Mouse (Mus musculus) CH12.LX (cell line): ENCODE results near the gene Tcf25. TPM values are rescaled to one million over a fixed set of nuclear protein-coding genes. Genes with fewer than 3 reads are reported as not detected.

ENCODE experiments used
- DNase-seq: peaks from one replicate; pipeline ENCODE4 v3.0.0-alpha.2; 2013; ENCODE audit errors: extremely low read depth
- H3K27ac ChIP-seq: 2 replicates; pipeline ENCODE4 v1.5.1; 2012; ENCODE audit warnings: low read depth, mild to moderate bottlenecking, control low read depth, moderate library complexity; ENCODE audit not compliant: insufficient read depth
- H3K27me3 ChIP-seq: replicated peaks from 2 replicates; pipeline ENCODE3; 2012; ENCODE audit warnings: inconsistent platforms
- H3K36me3 ChIP-seq, 2 experiments: replicated peaks in 1 of 2; 2 replicates each; pipeline versions ENCODE3 to v1.6.1; 2012; ENCODE audit warnings: inconsistent platforms in 1 of 2, low read length in 1 of 2, mild to moderate bottlenecking in 1 of 2, mixed read lengths in 1 of 2, moderate library complexity in 1 of 2; ENCODE audit not compliant: control insufficient read depth in 1 of 2, insufficient read depth in 1 of 2
- H3K4me1 ChIP-seq, 2 experiments: 2 replicates each; pipeline ENCODE4 v1.6.1; 2012; ENCODE audit warnings: inconsistent platforms in 1 of 2, moderate library complexity in 1 of 2; ENCODE audit not compliant: insufficient read depth in 2 of 2, control insufficient read depth in 1 of 2
- H3K4me2 ChIP-seq: 2 replicates; pipeline ENCODE4 v1.6.1; 2012; ENCODE audit warnings: low read depth, mild to moderate bottlenecking, control low read depth; ENCODE audit not compliant: poor library complexity, insufficient read depth, severe bottlenecking
- H3K4me3 ChIP-seq, 3 experiments: fragments of 150-350 bp in 1 of 3; sonication (generic) in 1 of 3; replicated peaks in 1 of 3; 2 replicates each; pipeline versions ENCODE3 to v1.5.1; 2011 to 2012; ENCODE audit warnings: low read depth in 2 of 3, low read length in 2 of 3, mild to moderate bottlenecking in 2 of 3, moderate library complexity in 2 of 3, control low read depth in 1 of 3, improper control_type of control experiment in 1 of 3, inconsistent platforms in 1 of 3, mixed read lengths in 1 of 3; ENCODE audit not compliant: poor library complexity in 1 of 3
- H3K79me2 ChIP-seq: replicated peaks from 2 replicates; pipeline ENCODE4 v1.6.1; 2012; ENCODE audit warnings: mild to moderate bottlenecking, moderate library complexity; ENCODE audit not compliant: control insufficient read depth, poor library complexity, insufficient read depth, severe bottlenecking; ENCODE audit errors: extremely low read depth
- H3K9ac ChIP-seq: 2 replicates; pipeline ENCODE4 v1.6.1; 2012; ENCODE audit warnings: low read depth, mild to moderate bottlenecking, control low read depth, moderate library complexity; ENCODE audit not compliant: insufficient read depth
- H3K9me3 ChIP-seq: replicated peaks from 2 replicates; pipeline ENCODE3; 2012; ENCODE audit warnings: low read length, inconsistent platforms, mixed read lengths
- CHD1 ChIP-seq: IDR thresholded peaks from 2 replicates; pipeline ENCODE4 v1.6.1; 2012; ENCODE audit warnings: low read depth, low read length, improper control_type of control experiment, inconsistent platforms
- CHD2 ChIP-seq: IDR thresholded peaks from 2 replicates; pipeline ENCODE4 v1.6.1; 2011; ENCODE audit warnings: low read length, improper control_type of control experiment
- CTCF ChIP-seq, 2 experiments: IDR thresholded peaks in 1 of 2; conservative IDR thresholded peaks in 1 of 2; 2 replicates each; pipeline ENCODE4 v1.5.1; 2011 to 2012; ENCODE audit warnings: low read depth in 2 of 2, low read length in 2 of 2, improper control_type of control experiment in 1 of 2, inconsistent platforms in 1 of 2, mild to moderate bottlenecking in 1 of 2, moderate library complexity in 1 of 2
- GABPA ChIP-seq: IDR thresholded peaks from 2 replicates; pipeline ENCODE4 v1.6.1; 2012; ENCODE audit warnings: low read depth, low read length, improper control_type of control experiment, inconsistent platforms; ENCODE audit not compliant: insufficient replicate concordance
- IRF4 ChIP-seq: IDR thresholded peaks from 2 replicates; pipeline ENCODE4 v1.6.1; 2014; ENCODE audit warnings: low read depth, mild to moderate bottlenecking, inconsistent platforms, low read length, improper control_type of control experiment
- JUN ChIP-seq: IDR thresholded peaks from 2 replicates; pipeline ENCODE4 v1.6.1; 2011; ENCODE audit warnings: low read depth, mild to moderate bottlenecking, low read length, improper control_type of control experiment, moderate library complexity; ENCODE audit not compliant: insufficient read depth
- JUND ChIP-seq: conservative IDR thresholded peaks from 2 replicates; pipeline ENCODE4 v1.6.1; 2011; ENCODE audit warnings: low read depth, low read length, improper control_type of control experiment
- MXI1 ChIP-seq: IDR thresholded peaks from 2 replicates; pipeline ENCODE4 v1.6.1; 2011; ENCODE audit warnings: mild to moderate bottlenecking, low read depth, low read length, improper control_type of control experiment
- PAX5 ChIP-seq: IDR thresholded peaks from 2 replicates; pipeline ENCODE4 v1.6.1; 2012; ENCODE audit warnings: low read length, inconsistent platforms, mixed read lengths
- POLR2A ChIP-seq: IDR thresholded peaks from 2 replicates; pipeline ENCODE4 v1.6.1; 2011; ENCODE audit warnings: low read depth, mild to moderate bottlenecking, improper control_type of control experiment, low read length
- POLR2AphosphoS2 ChIP-seq: IDR thresholded peaks from 2 replicates; pipeline ENCODE4 v1.6.1; 2011; ENCODE audit warnings: low read depth, low read length, improper control_type of control experiment
- RAD21 ChIP-seq: IDR thresholded peaks from 2 replicates; pipeline ENCODE4 v1.6.1; 2011; ENCODE audit warnings: low read depth, mild to moderate bottlenecking, low read length, improper control_type of control experiment, moderate library complexity
- RCOR1 ChIP-seq: conservative IDR thresholded peaks from 2 replicates; pipeline ENCODE4 v1.6.1; 2012; ENCODE audit warnings: low read depth, mild to moderate bottlenecking, inconsistent platforms, low read length, improper control_type of control experiment
- SIN3A ChIP-seq: IDR thresholded peaks from 2 replicates; pipeline ENCODE4 v1.6.1; 2012; ENCODE audit warnings: low read length, improper control_type of control experiment, inconsistent platforms
- SMC3 ChIP-seq: IDR thresholded peaks from 2 replicates; pipeline ENCODE4 v1.6.1; 2011; ENCODE audit warnings: low read depth, low read length, improper control_type of control experiment
- TBP ChIP-seq: conservative IDR thresholded peaks from 2 replicates; pipeline ENCODE4 v1.6.1; 2011; ENCODE audit warnings: low read depth, low read length, improper control_type of control experiment
- TCF12 ChIP-seq: IDR thresholded peaks from 2 replicates; pipeline ENCODE4 v1.6.1; 2014; ENCODE audit warnings: low read depth, mild to moderate bottlenecking, inconsistent platforms, low read length, improper control_type of control experiment
- UBTF ChIP-seq: IDR thresholded peaks from 2 replicates; pipeline ENCODE4 v1.6.1; 2012; ENCODE audit warnings: low read depth, mild to moderate bottlenecking, inconsistent platforms, low read length, improper control_type of control experiment, moderate library complexity
- USF1 ChIP-seq: IDR thresholded peaks from 2 replicates; pipeline ENCODE4 v1.6.1; 2014; ENCODE audit warnings: low read depth, mild to moderate bottlenecking, inconsistent platforms, low read length, improper control_type of control experiment
- ZNF384 ChIP-seq: IDR thresholded peaks from 2 replicates; pipeline ENCODE4 v1.6.1; 2012; ENCODE audit warnings: low read depth, low read length, improper control_type of control experiment, inconsistent platforms
- dilution Hi-C: fragments of 300-500 bp; cut with MboI; formaldehyde crosslinking; loops from 2 replicates; pipeline ENCODE4 v1.14.3; 2020; ENCODE audit warnings: low sequenced_read_pairs; ENCODE audit not compliant: extremely low pct_unique_long_range_greater_than_20kb, extremely low pct_ligation_motif_present
- in situ Hi-C: fragments of 300-500 bp; cut with MboI; formaldehyde crosslinking; loops from 3 replicates; pipeline ENCODE4 v1.14.3; 2019; ENCODE audit warnings: low sequenced_read_pairs, low pct_ligation_motif_present, low pct_unique_long_range_greater_than_20kb, mixed read lengths
- polyA plus RNA-seq: library from polyadenylated mRNA; unstranded; fragments of >175 nt; gene quantifications from 2 replicates; pipeline ENCODE4 v1.2.1, GENCODE M21; 2012; ENCODE audit warnings: low read depth; ENCODE audit not compliant: insufficient read length
- total RNA-seq, 2 experiments: library from RNA; depleted of rRNA; stranded (reverse); fragments of 300-350 nt in 1 of 2; fragments of >200 nt in 1 of 2; gene quantifications; 2 replicates each; pipeline ENCODE4 v1.2.3; 2012 to 2014

Tcf25 gene
- total and polyA plus RNA-seq, 3 experiments: 168 to 393 (median 207) TPM

DNA sequence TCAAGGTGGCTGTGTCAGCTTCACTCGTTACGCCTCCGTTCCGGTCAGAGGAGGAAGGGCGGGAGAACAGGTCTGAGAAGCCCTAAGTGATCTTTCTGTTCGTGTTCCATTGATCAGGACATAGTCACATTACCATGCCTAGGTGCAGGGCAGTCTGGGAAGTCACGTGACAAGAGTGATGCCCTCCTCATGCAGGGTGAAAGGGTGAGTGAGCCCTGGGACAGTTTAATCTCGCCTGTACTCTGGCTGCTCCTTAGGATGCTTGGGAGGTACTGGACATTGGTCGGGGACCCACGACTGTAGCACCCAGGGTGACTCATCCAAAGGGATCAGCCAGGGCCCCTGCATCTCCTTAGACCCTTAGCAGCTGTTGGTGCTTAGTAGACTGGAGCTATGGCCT is 72.4 kb downstream of the Tcf25 start:
- no peaks in the 10 kb centered on the region for H3K79me2 ChIP-seq
- no peak for DNase-seq
- peaks cover 2% of the 10 kb centered on the region for H3K9me3 ChIP-seq
- H3K27ac ChIP-seq: no peak overlapping the region
- in situ Hi-C loops (no loop called here), dilution Hi-C loops (no loop called here)
- H3K4me3 ChIP-seq: no peak overlapping the region
- H3K9ac ChIP-seq: no peak overlapping the region
- H3K36me3 ChIP-seq: peaks cover 0 to 33% of the 10 kb centered on the region in 2 experiments
- TF ChIP-seq GABPA (no peak), IRF4 (no peak), PAX5 (no peak), RAD21 (no peak), USF1 (no peak), UBTF (no peak), ZNF384 (no peak), RCOR1 (no peak), TBP (no peak), POLR2AphosphoS2 (no peak), CHD2 (no peak), SMC3 (no peak), SIN3A (no peak), MXI1 (no peak)
- H3K4me1 ChIP-seq: peaks cover 13% of the 10 kb centered on the region in 2 experiments
- no peak overlapping the region for H3K4me2 ChIP-seq
- no peaks in the 10 kb centered on the region for H3K27me3 ChIP-seq

DNA sequence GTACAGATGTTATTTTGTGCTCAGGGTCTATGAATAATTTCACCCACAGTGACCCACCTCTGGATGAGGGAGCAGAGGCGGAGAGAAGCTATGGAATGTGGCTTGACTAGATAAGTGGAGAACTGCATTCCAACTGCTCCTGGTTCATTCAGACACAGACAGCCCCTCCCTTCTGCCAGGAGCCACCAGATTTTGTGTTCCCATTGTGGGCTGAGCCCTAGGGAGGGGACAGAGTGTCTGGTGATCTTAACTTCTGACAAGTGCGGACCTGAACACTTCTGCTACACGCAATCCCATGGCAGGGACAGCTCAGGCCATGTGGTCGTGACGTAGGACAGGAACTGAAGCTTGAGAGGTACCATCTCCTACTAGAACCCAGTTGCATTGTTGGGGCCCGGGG is 73.2 kb downstream of the Tcf25 start:
- in situ Hi-C loops: no loop called here
- dilution Hi-C loops: no loop called here
- Histone ChIP-seq H3K4me2 (no peak overlapping the region), H3K9ac (no peak overlapping the region), H3K4me1 (peaks cover 13% of the 10 kb centered on the region in 2 experiments), H3K27ac (no peak overlapping the region), H3K27me3 (no peaks in the 10 kb centered on the region), H3K4me3 (no peak overlapping the region), H3K9me3 (no peaks in the 10 kb centered on the region), H3K36me3 (peaks cover 0 to 40% of the 10 kb centered on the region in 2 experiments), H3K79me2 (no peaks in the 10 kb centered on the region)
- TF ChIP-seq JUND: no peak
- no peak for TF ChIP-seq JUN
- no peak for TF ChIP-seq CTCF (conservative IDR thresholded peaks at IDR 0.05 in 1 of 2, IDR thresholded peaks at IDR 0.05 in 1 of 2; ENCODE audit: low read depth in 2 of 2, low read length in 2 of 2)
- TF ChIP-seq TCF12: no peak
- TF ChIP-seq RCOR1: no peak
- TF ChIP-seq POLR2A: no peak
- TF ChIP-seq CHD1: no peak
- no peak for DNase-seq
